Comparison of ENCODE assay signal across 10 mouse cellular contexts in genomic region chr1:31102863-31103657, GRCm38 (mm10).
DNase-seq lines count a peak whose midpoint lies in the region; ATAC-seq and TF ChIP-seq lines count a peak whose summit lies in the region.
"Had no signal": no experiment of that assay in that cellular context is flagged by ENCODE, and none has a peak within 500 bp of the region (broad histone marks: within the 10 kb centered on the region; RNA-seq: fewer than 3 reads in every experiment).

No protein-coding gene starts in this region.

- H3K9ac ChIP-seq in hindbrain, embryonic 16.5 days (ENCODE audit: low read depth, low read length) = no peak overlapping the region
- H3K9ac ChIP-seq in forebrain, embryonic 14.5 days (ENCODE audit: low read length) = no peak overlapping the region
- H3K9ac ChIP-seq: midbrain, embryonic 12.5 days had no signal

- no peak overlapping the region for H3K4me3 ChIP-seq in hindbrain, embryonic 16.5 days (ENCODE audit: low read length)
- no peak overlapping the region for H3K4me3 ChIP-seq in hindbrain, embryonic 10.5 days
- H3K4me3 ChIP-seq in forebrain, embryonic 14.5 days (ENCODE audit: low read depth, low read length) = no peak overlapping the region
- no peak overlapping the region for H3K4me3 ChIP-seq in lung, adult 2 months (replicated peaks; ENCODE audit: extremely low read depth, low read depth, low read length)
- H3K4me3 ChIP-seq: midbrain, embryonic 12.5 days had no signal

- TF ChIP-seq CTCF in lung, adult 2 months (IDR thresholded peaks at IDR 0.05; ENCODE audit: insufficient read depth, low read length) = no peak

- 58% methylated on average over 12 of the region's 12 CpGs for WGBS in hindbrain, embryonic 16.5 days
- WGBS in hindbrain, embryonic 10.5 days = 83% methylated on average over 12 of the region's 12 CpGs
- WGBS in forebrain, embryonic 14.5 days = 69% methylated on average over 12 of the region's 12 CpGs
- WGBS in lung, adult 2 months = 34% methylated on average over 12 of the region's 12 CpGs

- ATAC-seq in hindbrain, embryonic 16.5 days = peak; percentile 83
- peak; percentile 37; the same call in 1 of the 2 replicates for ATAC-seq in forebrain, embryonic 14.5 days
- no peak for ATAC-seq in CD4-positive, CD25-positive, alpha-beta regulatory T cell, adult 4 months
- no peak for ATAC-seq in monocyte, adult 5-6 weeks (replicated peaks; ENCODE audit: insufficient number of reproducible peaks, low FRiP score, low TSS enrichment, poor library complexity, severe bottlenecking)

- H3K9me3 ChIP-seq in hindbrain, embryonic 16.5 days (ENCODE audit: control insufficient read depth, low read length) = no peaks in the 10 kb centered on the region
- no peaks in the 10 kb centered on the region for H3K9me3 ChIP-seq in hindbrain, embryonic 10.5 days
- no peaks in the 10 kb centered on the region for H3K9me3 ChIP-seq in forebrain, embryonic 14.5 days (replicated peaks; ENCODE audit: control insufficient read depth, low read length)
- H3K9me3 ChIP-seq: midbrain, embryonic 12.5 days had no signal

- no peaks in the 10 kb centered on the region; the same call in 1 of the 2 replicates for H3K4me1 ChIP-seq in hindbrain, embryonic 16.5 days (ENCODE audit: control insufficient read depth, insufficient read depth, low read depth, low read length)
- H3K4me1 ChIP-seq in hindbrain, embryonic 10.5 days (replicated peaks) = no peaks in the 10 kb centered on the region
- no peaks in the 10 kb centered on the region for H3K4me1 ChIP-seq in forebrain, embryonic 14.5 days (ENCODE audit: control insufficient read depth, insufficient read depth, low read length)
- H3K4me1 ChIP-seq in lung, adult 2 months (ENCODE audit: control insufficient read depth, insufficient read depth, low read length) = peaks cover 2% of the 10 kb centered on the region; the same call in 1 of the 2 replicates
- H3K4me1 ChIP-seq: midbrain, embryonic 12.5 days had no signal

- TF ChIP-seq POLR2A in lung, adult 2 months (IDR thresholded peaks at IDR 0.05; ENCODE audit: borderline replicate concordance, extremely low read depth, low read depth, low read length) = no peak

- H3K36me3 ChIP-seq in hindbrain, embryonic 16.5 days (ENCODE audit: control insufficient read depth, insufficient read depth, low read length) = no peaks in the 10 kb centered on the region
- no peaks in the 10 kb centered on the region for H3K36me3 ChIP-seq in hindbrain, embryonic 10.5 days
- H3K36me3 ChIP-seq in forebrain, embryonic 14.5 days (ENCODE audit: control insufficient read depth, insufficient read depth, low read length) = no peaks in the 10 kb centered on the region
- H3K36me3 ChIP-seq: midbrain, embryonic 12.5 days had no signal

- no peak for DNase-seq in hindbrain, embryonic 10.5 days (ENCODE audit: low spot score)
- DNase-seq in Muller cell, postnatal 12 days (ENCODE audit: inconsistent ontology term) = peak; percentile 81
- peak; percentile 47 for DNase-seq in forebrain, embryonic 14.5 days (ENCODE audit: low spot score)
- DNase-seq in lung, adult 2 months = peak; percentile 22
- DNase-seq in embryo, embryonic 10 days (ENCODE audit: low spot score) = no peak

- no peaks in the 10 kb centered on the region for H3K27me3 ChIP-seq in hindbrain, embryonic 16.5 days (replicated peaks; ENCODE audit: control insufficient read depth, insufficient read depth, low read length)
- H3K27me3 ChIP-seq in hindbrain, embryonic 10.5 days (ENCODE audit: insufficient read depth, poor library complexity, severe bottlenecking) = no peaks in the 10 kb centered on the region
- H3K27me3 ChIP-seq in forebrain, embryonic 14.5 days (replicated peaks; ENCODE audit: control insufficient read depth, insufficient read depth, low read length) = no peaks in the 10 kb centered on the region
- H3K27me3 ChIP-seq: midbrain, embryonic 12.5 days had no signal

- H3K4me2 ChIP-seq in hindbrain, embryonic 16.5 days (ENCODE audit: low read length) = peak overlapping the region; percentile 4; the same call in 1 of the 2 replicates
- no peak overlapping the region for H3K4me2 ChIP-seq in forebrain, embryonic 14.5 days (ENCODE audit: low read length)
- H3K4me2 ChIP-seq: midbrain, embryonic 12.5 days had no signal

- H3K27ac ChIP-seq in hindbrain, embryonic 16.5 days (ENCODE audit: low read depth, low read length) = no peak overlapping the region
- no peak overlapping the region for H3K27ac ChIP-seq in hindbrain, embryonic 10.5 days
- H3K27ac ChIP-seq in forebrain, embryonic 14.5 days (ENCODE audit: low read depth, low read length) = no peak overlapping the region
- H3K27ac ChIP-seq: kidney, postnatal 0 days; midbrain, embryonic 12.5 days had no signal

Comparison
In these comparisons a context has a peak if more than half of its experiments do, and no peak if none do; other contexts are left out.
1. ATAC-seq: peak in hindbrain, embryonic 16.5 days (single experiment) and forebrain, embryonic 14.5 days (single experiment); none in CD4-positive, CD25-positive, alpha-beta regulatory T cell, adult 4 months (single experiment) and monocyte, adult 5-6 weeks (single experiment).
2. DNase-seq: peak in Muller cell, postnatal 12 days (single experiment), forebrain, embryonic 14.5 days (single experiment) and lung, adult 2 months (single experiment); none in hindbrain, embryonic 10.5 days (single experiment) and embryo, embryonic 10 days (single experiment).